Mouse (Mus musculus) T-cell, adult 2 months (primary cell): ENCODE measurements around the gene Prpf4.
A peak's percentile ranks its signal among the peaks of the same experiment; 100 is the strongest.

Experiments
- DNase-seq: peaks from one replicate; pipeline ENCODE4 v3.0.0; 2022; ENCODE audit warnings: low spot score

Gene Prpf4

GRCm38 (mm10) chr4:62437256-62437778, 28.7 kb downstream of the Prpf4 start:
- DNase-seq: no peak

- DNase-seq: no peak
Observed at GRCm38 (mm10) chr4:62437871-62438270, 29.3 kb downstream of the Prpf4 start.

GRCm38 (mm10) chr4:62439793-62440192, 31.2 kb downstream of the Prpf4 start:
- no peak for DNase-seq

GRCm38 (mm10) chr4:62440544-62440943, 31.9 kb downstream of the Prpf4 start:
- DNase-seq: no peak

GRCm38 (mm10) chr4:62440986-62441385, 32.4 kb downstream of the Prpf4 start:
- no peak for DNase-seq

GRCm38 (mm10) chr4:62454995-62455394, 46.4 kb downstream of the Prpf4 start:
- peak; percentile 41 for DNase-seq

- no peak for DNase-seq
Observed at GRCm38 (mm10) chr4:62459081-62459480, 50.5 kb downstream of the Prpf4 start.

- DNase-seq: no peak
Observed at GRCm38 (mm10) chr4:62460348-62460747, 51.8 kb downstream of the Prpf4 start.

GRCm38 (mm10) chr4:62463124-62463523, 54.5 kb downstream of the Prpf4 start:
- DNase-seq: no peak

- DNase-seq: no peak
Observed at GRCm38 (mm10) chr4:62468158-62468557, 59.6 kb downstream of the Prpf4 start.

GRCm38 (mm10) chr4:62470598-62471051, 62.0 kb downstream of the Prpf4 start, which contains the start of gene Wdr31:
Gene Wdr31, minus strand, starts transcription at chr4:62470896.
- DNase-seq: peak; percentile 78

- DNase-seq: no peak
Observed at GRCm38 (mm10) chr4:62472071-62472470, 63.5 kb downstream of the Prpf4 start.

GRCm38 (mm10) chr4:62475131-62475530, 66.5 kb downstream of the Prpf4 start:
- no peak for DNase-seq

GRCm38 (mm10) chr4:62475793-62476192, 67.2 kb downstream of the Prpf4 start:
- DNase-seq: peak; percentile 60
